Mouse (Mus musculus) intestine, embryonic 15.5 days (tissue): ENCODE measurements at regions not wholly inside any gene's neighbourhood (a gene's known extent, or its start where the extent isn't known, plus 50 kb on each side); places are given as distances from the start of the nearest gene placed in this dataset.

Experiments used
- ATAC-seq: fragments of 200-750 bp; cut with Nextera tagmentation; 2 replicates; pipeline ENCODE4 v1.8.0; 2017; ENCODE audit warnings: moderate TSS enrichment, moderate library complexity
- H3K27ac ChIP-seq: fragments of 300-500 bp; sonication (generic); 2 replicates; pipeline ENCODE4 v1.5.1; 2015; ENCODE audit warnings: mild to moderate bottlenecking, inconsistent platforms
- H3K27me3 ChIP-seq: fragments of 300-500 bp; sonication (generic); replicated peaks from 2 replicates; pipeline ENCODE4 v1.6.1; 2015; ENCODE audit warnings: inconsistent platforms
- H3K36me3 ChIP-seq: fragments of 300-500 bp; sonication (generic); 2 replicates; pipeline ENCODE4 v1.6.1; 2015; ENCODE audit warnings: inconsistent platforms
- H3K4me1 ChIP-seq: fragments of 300-500 bp; sonication (generic); replicated peaks from 2 replicates; pipeline ENCODE4 v1.6.1; 2015; ENCODE audit warnings: inconsistent platforms
- H3K4me2 ChIP-seq: fragments of 300-500 bp; sonication (generic); replicated peaks from 2 replicates; pipeline ENCODE4 v1.6.1; 2015; ENCODE audit warnings: mild to moderate bottlenecking, inconsistent platforms
- H3K4me3 ChIP-seq: fragments of 300-500 bp; sonication (generic); replicated peaks from 2 replicates; pipeline ENCODE4 v1.5.1; 2015; ENCODE audit warnings: inconsistent platforms
- H3K9ac ChIP-seq: fragments of 300-500 bp; sonication (generic); 2 replicates; pipeline ENCODE4 v1.6.1; 2015; ENCODE audit warnings: inconsistent platforms
- H3K9me3 ChIP-seq: fragments of 300-500 bp; sonication (generic); 2 replicates; pipeline ENCODE4 v1.6.1; 2016; ENCODE audit warnings: inconsistent platforms
- WGBS: fragments of 180-500 bp; shearing (Covaris S2); methylation state at CpG from one replicate; pipeline ENCODE4 v1.1.7; 2015; 5-methylcytosine and 5-hydroxymethylcytosine counted together

GRCm38 (mm10) chr9:49925796-49926195 lies 127.1 kb upstream of the Ncam1 start:
- peaks cover 23% of the 10 kb centered on the region for H3K4me1 ChIP-seq
- no peaks in the 10 kb centered on the region for H3K9me3 ChIP-seq
- no peak overlapping the region for H3K9ac ChIP-seq
- ATAC-seq, result no peak
- 90% methylated on average over 2 of the region's 2 CpGs for WGBS
- no peak overlapping the region for H3K4me3 ChIP-seq
- H3K27me3 ChIP-seq, result no peaks in the 10 kb centered on the region
- no peaks in the 10 kb centered on the region for H3K36me3 ChIP-seq
- H3K4me2 ChIP-seq, result no peak overlapping the region
- H3K27ac ChIP-seq, result no peak overlapping the region

- Histone ChIP-seq H3K27me3 (no peaks in the 10 kb centered on the region), H3K27ac (no peak overlapping the region), H3K4me3 (no peak overlapping the region), H3K4me1 (peaks cover 23% of the 10 kb centered on the region), H3K9ac (no peak overlapping the region), H3K36me3 (no peaks in the 10 kb centered on the region), H3K4me2 (no peak overlapping the region), H3K9me3 (no peaks in the 10 kb centered on the region)
- ATAC-seq, result peak; percentile 82
- 23% methylated on average over 4 of the region's 4 CpGs for WGBS
Measured at GRCm38 (mm10) chr9:49923981-49924501, 125.3 kb upstream of the Ncam1 start.

- Histone ChIP-seq H3K4me2 (no peak overlapping the region), H3K36me3 (no peaks in the 10 kb centered on the region), H3K4me1 (peaks cover 23% of the 10 kb centered on the region), H3K27me3 (no peaks in the 10 kb centered on the region), H3K9ac (no peak overlapping the region), H3K27ac (no peak overlapping the region), H3K9me3 (no peaks in the 10 kb centered on the region), H3K4me3 (no peak overlapping the region)
- ATAC-seq, result no peak
- 65% methylated on average over 3 of the region's 3 CpGs for WGBS
Measured at GRCm38 (mm10) chr9:49922770-49923169, 124.0 kb upstream of the Ncam1 start.

- WGBS, result 28% methylated on average over 2 of the region's 2 CpGs
- Histone ChIP-seq H3K36me3 (no peaks in the 10 kb centered on the region), H3K9ac (no peak overlapping the region), H3K4me2 (no peak overlapping the region), H3K9me3 (no peaks in the 10 kb centered on the region), H3K27ac (no peak overlapping the region), H3K27me3 (no peaks in the 10 kb centered on the region), H3K4me1 (peaks cover 23% of the 10 kb centered on the region), H3K4me3 (no peak overlapping the region)
- no peak for ATAC-seq
Measured at GRCm38 (mm10) chr9:49922162-49922561, 123.4 kb upstream of the Ncam1 start.

GRCm38 (mm10) chr9:49921306-49921705 lies 122.6 kb upstream of the Ncam1 start:
- Histone ChIP-seq H3K4me2 (no peak overlapping the region), H3K36me3 (no peaks in the 10 kb centered on the region), H3K9ac (no peak overlapping the region), H3K4me1 (peaks cover 23% of the 10 kb centered on the region), H3K27me3 (no peaks in the 10 kb centered on the region), H3K9me3 (no peaks in the 10 kb centered on the region), H3K27ac (no peak overlapping the region), H3K4me3 (no peak overlapping the region)
- no peak for ATAC-seq
- 62% methylated on average over 3 of the region's 3 CpGs for WGBS

- no peak for ATAC-seq
- H3K36me3 ChIP-seq, result no peaks in the 10 kb centered on the region
- no peak overlapping the region for H3K4me3 ChIP-seq
- WGBS, result 66% methylated on average over 4 of the region's 4 CpGs
- H3K9me3 ChIP-seq, result no peaks in the 10 kb centered on the region
- H3K27ac ChIP-seq, result no peak overlapping the region
- H3K4me1 ChIP-seq, result no peaks in the 10 kb centered on the region
- H3K4me2 ChIP-seq, result no peak overlapping the region
- no peak overlapping the region for H3K9ac ChIP-seq
- H3K27me3 ChIP-seq, result no peaks in the 10 kb centered on the region
Measured at GRCm38 (mm10) chr9:49915046-49915719, 116.5 kb upstream of the Ncam1 start.

- Histone ChIP-seq H3K9me3 (no peaks in the 10 kb centered on the region), H3K4me2 (no peak overlapping the region), H3K36me3 (no peaks in the 10 kb centered on the region), H3K4me3 (no peak overlapping the region), H3K27ac (no peak overlapping the region), H3K4me1 (no peaks in the 10 kb centered on the region), H3K9ac (no peak overlapping the region), H3K27me3 (no peaks in the 10 kb centered on the region)
- WGBS, result 86% methylated on average over 4 of the region's 4 CpGs
- no peak for ATAC-seq
Measured at GRCm38 (mm10) chr9:49913677-49914076, 115.0 kb upstream of the Ncam1 start.

- H3K9ac ChIP-seq, result no peak overlapping the region
- H3K4me1 ChIP-seq, result no peaks in the 10 kb centered on the region
- no peaks in the 10 kb centered on the region for H3K9me3 ChIP-seq
- WGBS, result 62% methylated on average over 1 of the region's 1 CpGs
- no peak overlapping the region for H3K27ac ChIP-seq
- no peak overlapping the region for H3K4me3 ChIP-seq
- H3K4me2 ChIP-seq, result no peak overlapping the region
- H3K36me3 ChIP-seq, result no peaks in the 10 kb centered on the region
- ATAC-seq, result no peak
- no peaks in the 10 kb centered on the region for H3K27me3 ChIP-seq
Measured at GRCm38 (mm10) chr9:49912306-49912705, 113.6 kb upstream of the Ncam1 start.

GRCm38 (mm10) chr9:49906306-49906705 lies 107.6 kb upstream of the Ncam1 start:
- no peaks in the 10 kb centered on the region for H3K27me3 ChIP-seq
- no peaks in the 10 kb centered on the region for H3K36me3 ChIP-seq
- 0 out of 2 replicates have a peak, but pooled peaks cover 2% of the 10 kb centered on the region for H3K4me1 ChIP-seq
- no peak overlapping the region for H3K4me2 ChIP-seq
- ATAC-seq, result no peak
- 45% methylated on average over 4 of the region's 4 CpGs for WGBS
- H3K9me3 ChIP-seq, result no peaks in the 10 kb centered on the region
- H3K9ac ChIP-seq, result no peak overlapping the region
- no peak overlapping the region for H3K27ac ChIP-seq
- H3K4me3 ChIP-seq, result no peak overlapping the region

GRCm38 (mm10) chr9:49905703-49906102 lies 107.0 kb upstream of the Ncam1 start:
- no peaks in the 10 kb centered on the region for H3K9me3 ChIP-seq
- H3K4me2 ChIP-seq, result no peak overlapping the region
- ATAC-seq, result no peak
- 83% methylated on average over 4 of the region's 4 CpGs for WGBS
- H3K9ac ChIP-seq, result no peak overlapping the region
- no peak overlapping the region for H3K4me3 ChIP-seq
- no peaks in the 10 kb centered on the region for H3K27me3 ChIP-seq
- H3K4me1 ChIP-seq, result 0 out of 2 replicates have a peak, but pooled peaks cover 2% of the 10 kb centered on the region
- no peaks in the 10 kb centered on the region for H3K36me3 ChIP-seq
- H3K27ac ChIP-seq, result no peak overlapping the region

GRCm38 (mm10) chr9:49898947-49899346 lies 100.2 kb upstream of the Ncam1 start:
- Histone ChIP-seq H3K27ac (no peak overlapping the region), H3K9ac (no peak overlapping the region), H3K36me3 (no peaks in the 10 kb centered on the region), H3K4me3 (no peak overlapping the region), H3K4me1 (no peaks in the 10 kb centered on the region), H3K4me2 (no peak overlapping the region), H3K9me3 (no peaks in the 10 kb centered on the region), H3K27me3 (no peaks in the 10 kb centered on the region)
- no peak for ATAC-seq
- WGBS, result 85% methylated on average over 5 of the region's 5 CpGs

- Histone ChIP-seq H3K27me3 (no peaks in the 10 kb centered on the region), H3K4me3 (no peak overlapping the region), H3K36me3 (no peaks in the 10 kb centered on the region), H3K4me2 (no peak overlapping the region), H3K9ac (no peak overlapping the region), H3K4me1 (no peaks in the 10 kb centered on the region), H3K27ac (no peak overlapping the region), H3K9me3 (no peaks in the 10 kb centered on the region)
- WGBS, result 80% methylated on average over 12 of the region's 12 CpGs
- ATAC-seq, result no peak
Measured at GRCm38 (mm10) chr9:49884516-49885343, 86.0 kb upstream of the Ncam1 start.
